Mouse (Mus musculus) left cerebral cortex, adult 8-10 months (tissue): ENCODE data around the gene Zfp616. TPM values are rescaled to one million over a fixed set of nuclear protein-coding genes. Genes with fewer than 3 reads are reported as not detected.

Experiments used
- DNase-seq, 2 experiments: peaks; one replicate each; pipeline ENCODE4 v3.0.0; 2022; ENCODE audit warnings: low spot score in 2 of 2
- total RNA-seq, 4 experiments: library from RNA; stranded (reverse); gene quantifications; 2 replicates each; pipeline ENCODE4 v1.2.4; 2022

Gene Zfp616
- total RNA-seq: not detected

- DNase-seq: no peak
These were observed at the start of gene Zfp616 for GRCm38 (mm10) chr11:74069655-74070054. Gene Zfp616, plus strand, starts transcription at chr11:74069955.

- DNase-seq: no peak
These were observed 18.4 kb upstream of the Zfp616 start for GRCm38 (mm10) chr11:74051347-74051746.

GRCm38 (mm10) chr11:74056451-74056850, 13.3 kb upstream of the Zfp616 start, which contains the start of the genes Olfr139 and Olfr399:
Gene Olfr139, minus strand, starts transcription at chr11:74056551.
Gene Olfr399, minus strand, starts transcription at chr11:74056615.
- DNase-seq: no peak

- DNase-seq: no peak
These were observed 31.0 kb downstream of the Zfp616 start for GRCm38 (mm10) chr11:74100724-74101123.

GRCm38 (mm10) chr11:74101507-74101906, 31.8 kb downstream of the Zfp616 start:
- DNase-seq: no peak

GRCm38 (mm10) chr11:74105066-74105465, 35.3 kb downstream of the Zfp616 start:
- no peak for DNase-seq

- DNase-seq: no peak
These were observed 43.7 kb downstream of the Zfp616 start, which contains the start of gene Olfr401 for GRCm38 (mm10) chr11:74113412-74113811. Gene Olfr401, plus strand, starts transcription at chr11:74113712.

Other genes with a start within 250 kb of the Zfp616 start
- not detected for gene Olfr393, start 218.5 kb upstream of the Zfp616 start, total RNA-seq
- gene Olfr394, start 179.2 kb upstream of the Zfp616 start, total RNA-seq: not detected
- gene Olfr395, start 160.7 kb upstream of the Zfp616 start, total RNA-seq: not detected
- gene Olfr23, start 133.3 kb upstream of the Zfp616 start, total RNA-seq: not detected
- not detected for gene Olfr397, start 109.1 kb upstream of the Zfp616 start, total RNA-seq
- gene Olfr398, start 79.5 kb upstream of the Zfp616 start, total RNA-seq: not detected
- not detected for gene Olfr139, start 13.4 kb upstream of the Zfp616 start, total RNA-seq
- gene Olfr399, start 13.3 kb upstream of the Zfp616 start, total RNA-seq: not detected
- gene Olfr401, start 43.8 kb downstream of the Zfp616 start, total RNA-seq: not detected
- gene Olfr402, start 83.6 kb downstream of the Zfp616 start, total RNA-seq: not detected
- not detected for gene Olfr403, start 116.3 kb downstream of the Zfp616 start, total RNA-seq
- gene Olfr43, start 141.4 kb downstream of the Zfp616 start, total RNA-seq: not detected
- not detected for gene Olfr406, start 189.9 kb downstream of the Zfp616 start, total RNA-seq
- gene Olfr59, start 213.8 kb downstream of the Zfp616 start, total RNA-seq: not detected